Mouse (Mus musculus) embryonic stem cell, embryonic (primary cell): ENCODE data around the gene Eif3k.

ENCODE experiments used
- CTCF ChIA-PET, 4 experiments: fragments of 300-600 bp in 2 of 4; fragments of 350-600 bp in 2 of 4; sonication (Branson Sonifier 250); formaldehyde crosslinking; loops; one replicate each; lab custom pipeline; 2022; ENCODE audit warnings: inconsistent platforms in 2 of 4; lab: Charles Lee
- POLR2A ChIA-PET, 4 experiments: fragments of 300-600 bp in 2 of 4; fragments of 350-600 bp in 2 of 4; sonication (Branson Sonifier 250); formaldehyde crosslinking; loops; one replicate each; lab custom pipeline; 2022; ENCODE audit warnings: antibody characterized with exemption in 4 of 4, inconsistent platforms in 1 of 4; lab: Charles Lee

The Eif3k gene

GRCm38 (mm10) chr7:28944756-28945415, 36.8 kb downstream of the Eif3k start:
- POLR2A ChIA-PET: interaction anchor here in 3 of 4 experiments (0.6 to 16.8 kb wide), 10 partner anchors 8 to 203 kb away, joined by 3 to 235 read pairs (median 3); partner anchors contain the start of genes Mrps12 (in 1 of the 3) and Sars2 (in 1 of the 3)
- CTCF ChIA-PET: interaction anchor here in 1 of 4 experiments (1.0 kb wide), 1 partner anchor 149 kb away, joined by 3 read pairs; no protein-coding TSS in a partner anchor

- CTCF ChIA-PET: no interaction called here
- POLR2A ChIA-PET: interaction anchor here (0.6 to 14.1 kb wide), 17 partner anchors 9 to 398 kb away, joined by 3 to 235 read pairs (median 4); partner anchors contain the start of genes Actn4 (in 1 of the 4), Eif3k (in 1 of the 4) and Map4k1 (in 1 of the 4)
These were observed 38.0 kb downstream of the Eif3k start for GRCm38 (mm10) chr7:28943451-28944180.

GRCm38 (mm10) chr7:28941542-28941941, 40.1 kb downstream of the Eif3k start:
- ChIA-PET CTCF (interaction anchor here in 1 of 4 experiments (0.5 kb wide), 1 partner anchor 1640 kb away, joined by 3 read pairs; no protein-coding TSS in a partner anchor), POLR2A (interaction anchor here in 3 of 4 experiments (0.5 to 14.1 kb wide), 12 partner anchors 10 to 305 kb away, joined by 3 to 235 read pairs (median 4); partner anchors contain the start of genes Actn4 (in 1 of the 3), Eif3k (in 1 of the 3) and Map4k1 (in 1 of the 3))

GRCm38 (mm10) chr7:28941129-28941528, 40.5 kb downstream of the Eif3k start:
- POLR2A ChIA-PET: interaction anchor here in 2 of 4 experiments (0.5 to 14.1 kb wide), 18 partner anchors 8 to 305 kb away, joined by 3 to 235 read pairs (median 5); partner anchors contain the start of genes Actn4 (in 1 of the 2), Eif3k (in 1 of the 2) and Map4k1 (in 1 of the 2)
- CTCF ChIA-PET: interaction anchor here in 1 of 4 experiments (0.5 kb wide), 1 partner anchor 1641 kb away, joined by 3 read pairs; no protein-coding TSS in a partner anchor

- ChIA-PET POLR2A (interaction anchor here (0.6 to 14.1 kb wide), 50 partner anchors 9 to 1424 kb away, joined by 3 to 235 read pairs (median 4); partner anchors contain the start of genes Eif3k (in 3 of the 4), Map4k1 (in 3 of the 4), Actn4 (in 1 of the 4) and Hnrnpl (in 1 of the 4)), CTCF (interaction anchor here (0.5 to 2.1 kb wide), 16 partner anchors 9 to 534 kb away, joined by 3 to 10 read pairs (median 4); no protein-coding TSS in a partner anchor)
These were observed 42.1 kb downstream of the Eif3k start for GRCm38 (mm10) chr7:28939418-28940183.

GRCm38 (mm10) chr7:28938654-28939053, 43.0 kb downstream of the Eif3k start:
- POLR2A ChIA-PET: interaction anchor here (0.5 to 14.1 kb wide), 43 partner anchors 8 to 454 kb away, joined by 3 to 235 read pairs (median 4); partner anchors contain the start of genes Eif3k (in 3 of the 4), Map4k1 (in 2 of the 4), Actn4 (in 1 of the 4) and Hnrnpl (in 1 of the 4)
- CTCF ChIA-PET: interaction anchor here (0.5 to 2.1 kb wide), 14 partner anchors 8 to 474 kb away, joined by 3 to 10 read pairs (median 4); partner anchors contain the start of gene Actn4 (in 1 of the 4)

GRCm38 (mm10) chr7:28936787-28937186, 44.9 kb downstream of the Eif3k start:
- CTCF ChIA-PET: interaction anchor here (0.6 to 0.8 kb wide), 5 partner anchors 20 to 164 kb away, joined by 3 to 5 read pairs (median 4); no protein-coding TSS in a partner anchor
- POLR2A ChIA-PET: interaction anchor here in 3 of 4 experiments (0.7 to 14.1 kb wide), 18 partner anchors 9 to 127 kb away, joined by 3 to 235 read pairs (median 4); partner anchors contain the start of genes Eif3k (in 1 of the 3) and Map4k1 (in 1 of the 3)

- ChIA-PET CTCF (interaction anchor here in 1 of 4 experiments (0.9 kb wide), 1 partner anchor 21 kb away, joined by 3 read pairs; no protein-coding TSS in a partner anchor), POLR2A (interaction anchor here in 1 of 4 experiments (1.0 to 14.1 kb wide), 6 partner anchors 9 to 48 kb away, joined by 3 to 235 read pairs (median 6); partner anchors contain the start of genes Eif3k and Map4k1)
These were observed 47.8 kb downstream of the Eif3k start for GRCm38 (mm10) chr7:28933825-28934224.

GRCm38 (mm10) chr7:28932421-28933041, 49.1 kb downstream of the Eif3k start:
- ChIA-PET CTCF (no interaction called here), POLR2A (interaction anchor here in 3 of 4 experiments (0.6 to 14.1 kb wide), 16 partner anchors 9 to 306 kb away, joined by 3 to 235 read pairs (median 4); partner anchors contain the start of genes Eif3k (in 1 of the 3) and Map4k1 (in 1 of the 3))

- ChIA-PET CTCF (no interaction called here), POLR2A (interaction anchor here in 2 of 4 experiments (0.8 to 14.1 kb wide), 11 partner anchors 8 to 50 kb away, joined by 3 to 235 read pairs (median 4); partner anchors contain the start of genes Actn4 (in 1 of the 2), Eif3k (in 1 of the 2) and Map4k1 (in 1 of the 2))
These were observed 50.0 kb downstream of the Eif3k start for GRCm38 (mm10) chr7:28931695-28932039.

- ChIA-PET CTCF (interaction anchor here in 2 of 4 experiments (0.8 to 1.0 kb wide), 3 partner anchors 8 to 14 kb away, joined by 3 read pairs; no protein-coding TSS in a partner anchor), POLR2A (interaction anchor here in 3 of 4 experiments (0.6 to 14.1 kb wide), 15 partner anchors 8 to 50 kb away, joined by 3 to 235 read pairs (median 4); partner anchors contain the start of genes Eif3k (in 2 of the 3), Actn4 (in 1 of the 3) and Map4k1 (in 1 of the 3))
These were observed 50.5 kb downstream of the Eif3k start for GRCm38 (mm10) chr7:28931032-28931694.

GRCm38 (mm10) chr7:28930320-28931031, 51.2 kb downstream of the Eif3k start:
- POLR2A ChIA-PET: interaction anchor here in 3 of 4 experiments (0.5 to 14.1 kb wide), 15 partner anchors 7 to 1335 kb away, joined by 3 to 235 read pairs (median 4); partner anchors contain the start of genes Eif3k (in 2 of the 3), Actn4 (in 1 of the 3) and Map4k1 (in 1 of the 3)
- CTCF ChIA-PET: interaction anchor here in 2 of 4 experiments (0.8 to 1.0 kb wide), 3 partner anchors 9 to 14 kb away, joined by 3 read pairs; no protein-coding TSS in a partner anchor

GRCm38 (mm10) chr7:28929381-28929780, 52.3 kb downstream of the Eif3k start:
- POLR2A ChIA-PET: interaction anchor here (0.6 to 5.5 kb wide), 27 partner anchors 8 to 187 kb away, joined by 3 to 31 read pairs (median 4); partner anchors contain the start of genes Eif3k (in 2 of the 4), Map4k1 (in 2 of the 4), Actn4 (in 1 of the 4) and Capn12 (in 1 of the 4)
- CTCF ChIA-PET: interaction anchor here in 3 of 4 experiments (0.6 to 1.2 kb wide), 6 partner anchors 9 to 130 kb away, joined by 3 to 7 read pairs (median 4); no protein-coding TSS in a partner anchor

GRCm38 (mm10) chr7:28926172-28926571, 55.5 kb downstream of the Eif3k start:
- ChIA-PET POLR2A (interaction anchor here (0.6 to 5.5 kb wide), 15 partner anchors 9 to 116 kb away, joined by 3 to 31 read pairs (median 3); no protein-coding TSS in a partner anchor), CTCF (interaction anchor here in 3 of 4 experiments (0.5 to 1.3 kb wide), 4 partner anchors 9 to 66 kb away, joined by 3 to 8 read pairs (median 4); no protein-coding TSS in a partner anchor)
